In the genomic region with DNA sequence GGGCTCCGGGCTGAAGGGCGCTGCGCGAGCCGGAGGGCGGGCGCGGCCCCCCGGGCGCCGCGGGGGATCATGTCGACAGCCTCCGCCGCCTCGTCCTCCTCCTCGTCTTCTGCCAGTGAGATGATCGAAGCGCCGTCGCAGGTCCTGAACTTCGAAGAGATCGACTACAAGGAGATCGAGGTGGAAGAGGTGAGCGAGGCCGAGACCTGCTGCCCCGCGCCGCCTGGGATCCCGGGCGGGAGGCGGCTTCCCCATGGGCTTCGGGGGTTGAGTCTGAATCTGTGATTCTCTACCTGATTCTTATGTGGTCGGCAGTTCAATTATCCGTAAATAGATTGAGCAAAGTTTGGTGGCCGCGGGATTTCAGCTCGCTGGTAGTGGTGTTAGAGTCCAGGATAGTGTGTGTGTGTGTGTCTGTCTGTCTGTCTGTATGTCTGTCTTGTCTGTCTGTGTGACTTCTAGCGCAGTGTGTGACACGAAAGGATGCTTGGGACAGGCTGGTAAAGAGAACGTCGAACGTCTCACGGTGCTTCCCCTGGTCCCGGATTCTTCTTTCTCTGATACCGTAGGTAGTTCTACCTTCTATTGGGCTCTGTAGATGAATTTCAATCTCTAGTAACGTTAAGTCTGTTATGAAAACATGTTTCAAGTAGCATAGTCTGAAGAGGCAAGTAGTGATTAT, we compare ENCODE assay signal across 8 mouse cellular contexts. TPM values are rescaled to one million over a fixed set of nuclear protein-coding genes. Genes with fewer than 3 reads are reported as not detected.
DNase-seq lines count a peak whose midpoint lies in the region; ATAC-seq and TF ChIP-seq lines count a peak whose summit lies in the region.

No protein-coding gene starts in this region.

- H3K4me2 ChIP-seq in forebrain, embryonic 11.5 days (ENCODE audit: low read depth, low read length, severe bottlenecking) = peak overlapping the region; percentile 84
- H3K4me2 ChIP-seq in liver, embryonic 11.5 days = peak overlapping the region; percentile 87
- peak overlapping the region; percentile 86 for H3K4me2 ChIP-seq in neural tube, embryonic 15.5 days

- peak overlapping the region; percentile 91 to 97 for H3K4me3 ChIP-seq in ES-E14 (ENCODE audit: insufficient read depth in 1 of 2, low read depth in 1 of 2, low read length in 2 of 2, poor library complexity in 1 of 2, severe bottlenecking in 1 of 2)
- peak overlapping the region; percentile 62 for H3K4me3 ChIP-seq in forebrain, embryonic 11.5 days (ENCODE audit: low read depth, low read length)
- H3K4me3 ChIP-seq in liver, embryonic 11.5 days (ENCODE audit: low read depth, low read length) = peak overlapping the region; percentile 85
- H3K4me3 ChIP-seq in neural tube, embryonic 15.5 days (replicated peaks) = peak overlapping the region; percentile 87

- peaks cover 2 to 3% of the 10 kb centered on the region in 2 experiments; a peak in 2 of 4 replicates for H3K4me1 ChIP-seq in ES-E14 (ENCODE audit: control insufficient read depth in 2 of 2, insufficient read depth in 2 of 2, low read length in 2 of 2, poor library complexity in 1 of 2)
- H3K4me1 ChIP-seq in forebrain, embryonic 11.5 days (replicated peaks; ENCODE audit: control insufficient read depth, insufficient read depth, low read length) = 0 out of 2 replicates have a peak, but pooled peaks cover 4% of the 10 kb centered on the region
- H3K4me1 ChIP-seq in liver, embryonic 11.5 days (replicated peaks; ENCODE audit: control insufficient read depth, insufficient read depth, low read length) = peaks cover 8% of the 10 kb centered on the region
- H3K4me1 ChIP-seq in neural tube, embryonic 15.5 days = peaks cover 27% of the 10 kb centered on the region

- H3K36me3 ChIP-seq in ES-E14 (ENCODE audit: control insufficient read depth, insufficient read depth, low read length, poor library complexity, severe bottlenecking) = no peaks in the 10 kb centered on the region
- H3K36me3 ChIP-seq in forebrain, embryonic 11.5 days (ENCODE audit: control insufficient read depth, insufficient read depth, low read length) = no peaks in the 10 kb centered on the region
- no peaks in the 10 kb centered on the region for H3K36me3 ChIP-seq in liver, embryonic 11.5 days (ENCODE audit: control insufficient read depth, insufficient read depth, low read length)
- H3K36me3 ChIP-seq in neural tube, embryonic 15.5 days = no peaks in the 10 kb centered on the region

- DNase-seq in kidney, adult 9 months = peak; percentile 21
- DNase-seq in kidney, adult 18-20 months = no peak
- DNase-seq in ES-E14 (ENCODE audit: low read depth, low spot score) = no peak
- DNase-seq in forebrain, embryonic 11.5 days (ENCODE audit: low spot score) = no peak
- DNase-seq in liver, embryonic 11.5 days (ENCODE audit: low spot score) = no peak
- no peak for DNase-seq in gastrocnemius, postnatal 4 days (ENCODE audit: low spot score in 2 of 2)
- no peak for DNase-seq in ovary, postnatal 10 days (ENCODE audit: low spot score)

- H3K9me3 ChIP-seq in ES-E14 (ENCODE audit: control insufficient read depth, insufficient read depth, low read depth, low read length) = no peaks in the 10 kb centered on the region
- no peaks in the 10 kb centered on the region for H3K9me3 ChIP-seq in forebrain, embryonic 11.5 days (ENCODE audit: control insufficient read depth, low read length)
- H3K9me3 ChIP-seq in liver, embryonic 11.5 days (ENCODE audit: control insufficient read depth, low read length) = no peaks in the 10 kb centered on the region
- H3K9me3 ChIP-seq in neural tube, embryonic 15.5 days (replicated peaks) = no peaks in the 10 kb centered on the region

- no peaks in the 10 kb centered on the region for H3K27me3 ChIP-seq in forebrain, embryonic 11.5 days (ENCODE audit: control insufficient read depth, insufficient read depth, low read length)
- no peaks in the 10 kb centered on the region for H3K27me3 ChIP-seq in liver, embryonic 11.5 days (replicated peaks; ENCODE audit: control insufficient read depth, insufficient read depth, low read length)
- no peaks in the 10 kb centered on the region for H3K27me3 ChIP-seq in neural tube, embryonic 15.5 days (replicated peaks)

- peak overlapping the region; percentile 88 for H3K27ac ChIP-seq in ES-E14 (ENCODE audit: insufficient read depth, low read depth, low read length, poor library complexity, severe bottlenecking)
- peak overlapping the region; percentile 96 for H3K27ac ChIP-seq in forebrain, embryonic 11.5 days (ENCODE audit: low read depth, low read length)
- H3K27ac ChIP-seq in liver, embryonic 11.5 days (ENCODE audit: low read depth, low read length) = peak overlapping the region; percentile 99
- peak overlapping the region; percentile 99 for H3K27ac ChIP-seq in neural tube, embryonic 15.5 days (replicated peaks)

- under 1% methylated on average over 44 of the region's 47 CpGs for WGBS in forebrain, embryonic 11.5 days
- 2% methylated on average over 46 of the region's 47 CpGs for WGBS in liver, embryonic 11.5 days
- WGBS in neural tube, embryonic 15.5 days = under 1% methylated on average over 47 of the region's 47 CpGs

- in situ Hi-C loops in ES-E14 (cut with MboI; ENCODE audit: low sequenced_read_pairs in 2 of 2, unreplicated experiment in 2 of 2) = no loop called here

- H3K9ac ChIP-seq in ES-E14 (ENCODE audit: insufficient read depth, low read depth, low read length, poor library complexity, severe bottlenecking) = peak overlapping the region; percentile 99
- peak overlapping the region; percentile 85 for H3K9ac ChIP-seq in forebrain, embryonic 11.5 days (ENCODE audit: low read length)
- peak overlapping the region; percentile 71 for H3K9ac ChIP-seq in liver, embryonic 11.5 days (ENCODE audit: low read depth, low read length)
- peak overlapping the region; percentile 84 for H3K9ac ChIP-seq in neural tube, embryonic 15.5 days (replicated peaks)

- no peak; the same call in none of the 2 replicates for ATAC-seq in forebrain, embryonic 11.5 days (replicated peaks; ENCODE audit: low FRiP score)
- no peak; the same call in 1 of the 2 replicates for ATAC-seq in liver, embryonic 11.5 days (replicated peaks; ENCODE audit: low FRiP score)
- ATAC-seq in neural tube, embryonic 15.5 days (ENCODE audit: low FRiP score) = no peak

TF ChIP-seq in ES-E14, 5 proteins besides CTCF, POLR2A, EP300 and RAD21:
- TF ChIP-seq HCFC1 (IDR thresholded peaks at IDR 0.05; ENCODE audit: borderline replicate concordance, insufficient read depth, low read length) (no peak), ZNF384 (IDR thresholded peaks at IDR 0.05; ENCODE audit: low read depth, low read length) (no peak), CHD2 (IDR thresholded peaks at IDR 0.05; ENCODE audit: low read depth, low read length) (no peak), MAFK (IDR thresholded peaks at IDR 0.05; ENCODE audit: insufficient read depth, low read depth, low read length) (no peak), ZC3H11A (IDR thresholded peaks at IDR 0.05; ENCODE audit: borderline replicate concordance, low read depth, low read length) (no peak)

RNA-seq across cellular contexts. Expression of gene Map3k7, which starts 0.4 kb away (rescaled TPM):
- 43.9 and 69.5 TPM in 2 replicates for total RNA-seq in ES-E14 (2012; rRNA removed)
- 48.2 and 50.0 TPM in 2 replicates for polyA plus RNA-seq in forebrain, embryonic 11.5 days (2014; fragmentation: Nextera tagmentation; extraction: Ambion mirVana)
- polyA plus RNA-seq in liver, embryonic 11.5 days (2014; fragmentation: Nextera tagmentation; extraction: Ambion mirVana) = 26.2 and 34.9 TPM in 2 replicates
- 21.6 and 22.0 TPM in 2 replicates for polyA plus RNA-seq in neural tube, embryonic 15.5 days (2015; fragmentation: Nextera tagmentation; extraction: Ambion mirVana)
- 10 to 100 TPM; 54.3 to 59.0 TPM for total RNA-seq in gastrocnemius, postnatal 4 days (2021)
